Mouse (Mus musculus): ENCODE results near the gene Parp16.
"Not testable (repeated sequence)": the region's sequence is repeated elsewhere in the genome, so short reads cannot be mapped to it uniquely, and the experiment has no call there.

Gene Parp16

GRCm38 (mm10) chr9:65208293-65209179 is 13.4 kb downstream of the Parp16 start:
- peak; percentile 35 for DNase-seq

GRCm38 (mm10) chr9:65211598-65211997 is 16.4 kb downstream of the Parp16 start:
- DNase-seq: no peak

- peak; percentile 66 for DNase-seq
Measured at GRCm38 (mm10) chr9:65214425-65214777, 19.2 kb downstream of the Parp16 start.

- peak; percentile 98 for DNase-seq
Measured at GRCm38 (mm10) chr9:65214778-65215493, 19.8 kb downstream of the Parp16 start.

GRCm38 (mm10) chr9:65215494-65216126 is 20.5 kb downstream of the Parp16 start:
- peak; percentile 84 for DNase-seq

- peak; percentile 46 for DNase-seq
Measured at GRCm38 (mm10) chr9:65216972-65217371, 21.8 kb downstream of the Parp16 start.

GRCm38 (mm10) chr9:65217661-65218060 is 22.5 kb downstream of the Parp16 start:
- DNase-seq: peak; percentile 66

- DNase-seq: no peak
Measured at GRCm38 (mm10) chr9:65218916-65219315, 23.8 kb downstream of the Parp16 start.

- not testable (repeated sequence) for DNase-seq
Measured at GRCm38 (mm10) chr9:65220398-65220797, 25.2 kb downstream of the Parp16 start.

GRCm38 (mm10) chr9:65223927-65224326 is 28.8 kb downstream of the Parp16 start:
- no peak for DNase-seq

GRCm38 (mm10) chr9:65225795-65226194 is 30.6 kb downstream of the Parp16 start:
- DNase-seq: no peak

- peak; percentile 71 for DNase-seq
Measured at GRCm38 (mm10) chr9:65230250-65230649, 35.1 kb downstream of the Parp16 start.

- DNase-seq: no peak
Measured at GRCm38 (mm10) chr9:65231284-65231683, 36.1 kb downstream of the Parp16 start.

- DNase-seq: no peak
Measured at GRCm38 (mm10) chr9:65233243-65233985, 38.3 kb downstream of the Parp16 start.

GRCm38 (mm10) chr9:65234734-65235133 is 39.6 kb downstream of the Parp16 start:
- no peak for DNase-seq

GRCm38 (mm10) chr9:65235601-65236000 is 40.4 kb downstream of the Parp16 start:
- no peak for DNase-seq

GRCm38 (mm10) chr9:65237616-65238015 is 42.5 kb downstream of the Parp16 start:
- no peak for DNase-seq

- DNase-seq: no peak
Measured at GRCm38 (mm10) chr9:65238191-65238760, 43.1 kb downstream of the Parp16 start.

- no peak for DNase-seq
Measured at GRCm38 (mm10) chr9:65239176-65239575, 44.0 kb downstream of the Parp16 start.

GRCm38 (mm10) chr9:65239731-65240130 is 44.6 kb downstream of the Parp16 start:
- no peak for DNase-seq

GRCm38 (mm10) chr9:65240587-65240986 is 45.4 kb downstream of the Parp16 start:
- DNase-seq: no peak

GRCm38 (mm10) chr9:65241973-65242372 is 46.8 kb downstream of the Parp16 start:
- DNase-seq: no peak
